Mouse (Mus musculus): ENCODE data around the gene Epb41l1.

DNA sequence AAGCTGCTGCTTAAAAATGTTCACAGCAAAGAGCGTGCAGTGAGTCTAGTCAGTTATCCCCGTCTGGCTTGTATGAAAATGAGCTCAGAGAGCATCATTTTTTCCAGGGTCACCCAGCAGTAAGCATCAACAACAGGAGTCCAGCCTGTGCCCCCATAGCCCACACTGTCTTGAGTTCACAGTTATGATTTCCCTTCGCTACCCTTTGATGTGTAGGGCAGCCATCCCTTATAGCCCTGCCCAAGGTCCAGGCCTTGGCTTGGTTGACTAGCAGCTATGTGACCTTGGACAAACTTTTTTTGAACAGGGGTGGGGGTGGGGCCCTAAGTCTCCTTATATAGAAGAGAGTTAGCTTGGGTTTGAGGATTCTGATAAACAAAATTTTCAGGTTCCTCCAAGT, 148.6 kb downstream of the Epb41l1 start:
- TF ChIP-seq CTCF (conservative IDR thresholded peaks at IDR 0.05; ENCODE audit: insufficient read depth, insufficient read length, low read depth, low read length) (no peak), POLR2A (IDR thresholded peaks at IDR 0.05; ENCODE audit: low read depth, low read length) (no peak)
